Mouse (Mus musculus) left cerebral cortex, adult 18-20 months (tissue): ENCODE measurements around the gene Trp53i11. TPM values are rescaled to one million over a fixed set of nuclear protein-coding genes. Genes with fewer than 3 reads are reported as not detected.
A peak's percentile ranks its signal among the peaks of the same experiment; 100 is the strongest.

Experiments used
- DNase-seq, 2 experiments: peaks; one replicate each; pipeline ENCODE4 v3.0.0; 2021 to 2022; ENCODE audit warnings: low spot score in 2 of 2, mixed read lengths in 1 of 2
- total RNA-seq, 2 experiments: library from RNA; stranded (reverse); gene quantifications; 2 replicates each; pipeline ENCODE4 v1.2.3; 2021

The Trp53i11 gene
- total RNA-seq, 2 experiments from 2014 or later = 112 to 128 TPM

DNA sequence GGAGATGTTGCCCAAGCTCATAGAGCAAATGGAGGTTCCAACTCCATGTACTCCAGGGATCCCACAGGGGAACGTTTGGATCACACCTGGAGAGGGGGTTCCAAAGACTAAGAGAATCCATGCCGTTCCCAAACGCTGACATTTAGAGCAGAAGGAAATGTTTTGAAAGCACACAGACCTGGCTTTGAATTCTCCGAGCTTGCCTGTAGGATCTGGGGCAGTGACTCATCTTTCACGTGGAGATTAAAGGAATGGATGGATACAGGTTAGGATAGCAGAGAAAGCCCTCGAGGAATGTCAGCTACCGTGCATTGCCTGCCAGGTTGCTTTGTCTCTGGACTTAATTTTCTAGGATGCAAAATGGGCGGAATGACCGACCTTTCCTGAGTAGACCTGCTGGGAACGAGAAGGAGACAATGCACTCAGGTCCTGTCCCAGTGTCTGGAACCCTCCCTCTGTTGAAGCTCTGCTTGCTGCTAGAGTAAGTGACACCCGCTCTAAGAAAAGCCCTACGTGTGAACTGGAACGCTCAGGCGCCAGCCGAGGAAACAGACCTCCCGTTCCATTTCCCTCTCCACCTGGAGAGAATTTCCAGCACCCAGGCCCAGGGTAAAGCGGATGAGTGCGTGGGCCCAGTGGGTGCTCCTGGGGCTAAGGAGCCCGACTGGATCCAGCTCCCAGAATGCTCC lies 17.0 kb upstream of the Trp53i11 start:
- peak in 1 of 2 experiments; percentile 40 for DNase-seq

GRCm38 (mm10) chr2:93170845-93171200 lies 16.5 kb upstream of the Trp53i11 start:
- DNase-seq = no peak

- no peak for DNase-seq
These were observed 15.4 kb upstream of the Trp53i11 start for GRCm38 (mm10) chr2:93171929-93172328.

DNA sequence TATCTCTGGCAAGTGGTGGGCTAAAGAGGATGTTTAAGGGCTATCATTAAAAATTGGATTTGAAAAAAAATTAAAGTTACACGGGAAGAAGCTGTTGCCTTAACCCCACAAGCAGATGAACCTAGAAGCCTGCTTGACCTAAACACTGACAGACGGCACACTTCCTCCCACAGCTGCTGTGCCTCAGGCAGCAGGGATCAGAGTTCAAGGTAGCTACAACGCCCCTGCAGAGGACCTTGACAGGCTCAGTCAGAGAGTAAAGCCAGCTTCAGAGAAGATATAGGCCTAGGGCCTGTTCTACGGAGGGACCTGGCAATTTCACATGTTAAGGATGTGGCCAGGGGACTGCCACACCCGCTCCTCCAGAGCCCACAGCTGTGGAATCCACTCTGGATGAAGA lies 14.9 kb upstream of the Trp53i11 start:
- no peak for DNase-seq

DNA sequence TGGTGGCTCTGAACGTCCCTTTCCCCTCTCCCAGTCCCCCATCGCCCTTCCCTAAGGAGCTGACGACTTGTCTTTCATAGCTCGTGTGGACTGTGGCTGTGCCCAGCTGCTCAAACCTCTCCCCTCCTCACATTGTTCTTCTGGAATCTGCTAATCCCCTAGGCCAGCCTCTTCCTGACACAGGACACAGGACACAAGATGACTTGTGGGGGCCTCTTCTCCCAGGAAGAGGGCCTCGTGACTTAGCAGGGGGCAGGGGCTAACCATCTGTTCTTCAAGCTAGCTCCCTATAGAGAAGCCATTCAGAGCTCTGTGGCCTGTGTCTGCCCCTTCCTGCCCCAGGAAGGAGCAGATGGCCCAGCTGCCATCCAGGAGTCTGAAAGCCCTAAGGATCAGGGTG lies 13.2 kb upstream of the Trp53i11 start:
- DNase-seq = no peak

DNA sequence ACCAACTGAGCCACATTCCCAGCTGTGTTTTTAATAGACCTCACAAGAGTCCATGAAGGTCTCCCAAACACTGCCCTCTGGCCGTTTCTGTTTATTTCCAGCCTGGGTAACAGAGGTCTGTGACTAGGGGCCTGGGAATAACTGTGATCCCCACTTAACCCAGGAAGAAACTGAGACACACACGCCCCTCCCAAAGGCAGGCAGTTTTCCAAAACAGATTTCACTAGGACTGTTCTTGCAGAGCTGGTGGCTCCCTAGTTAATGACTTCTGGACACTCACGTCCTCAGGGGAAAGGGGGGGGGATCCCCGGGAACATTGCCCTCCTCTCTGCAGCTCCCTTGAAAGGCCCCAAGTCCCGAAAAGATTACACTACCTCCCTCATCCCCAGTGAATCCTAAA lies 12.1 kb upstream of the Trp53i11 start:
- no peak for DNase-seq

GRCm38 (mm10) chr2:93175721-93176120 lies 11.6 kb upstream of the Trp53i11 start:
- DNase-seq = no peak

DNA sequence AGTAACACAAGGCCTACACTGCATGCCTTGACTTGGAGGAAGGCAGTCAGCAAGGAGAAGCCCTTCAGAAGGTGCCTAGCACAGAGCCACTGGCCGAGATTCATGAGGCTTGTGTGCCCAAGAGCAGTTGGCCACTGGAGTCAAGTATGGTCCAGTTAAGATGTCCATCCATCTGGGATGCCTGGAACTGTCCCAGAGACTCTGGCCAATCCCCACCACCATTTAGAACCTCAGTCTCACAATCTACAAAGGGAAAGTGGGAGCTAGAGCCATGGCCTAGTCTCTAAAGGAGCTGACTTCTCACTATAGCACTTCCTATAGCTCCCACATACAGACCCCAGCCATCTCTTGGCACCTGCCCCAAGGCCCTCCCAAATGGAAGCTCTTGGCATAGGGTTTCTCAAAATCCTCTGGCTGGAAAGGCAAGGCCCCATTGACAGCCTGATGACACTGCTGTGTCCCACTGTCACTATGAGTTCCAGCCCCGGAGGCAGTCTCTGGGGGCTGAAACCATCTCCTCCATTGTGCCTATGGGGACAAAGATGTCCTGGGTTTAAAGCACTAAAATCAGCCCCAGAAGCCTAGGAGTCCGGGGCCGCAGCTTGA lies 11.1 kb upstream of the Trp53i11 start:
- no peak for DNase-seq

- no peak for DNase-seq
These were observed 10.3 kb upstream of the Trp53i11 start for GRCm38 (mm10) chr2:93176871-93177667.

- DNase-seq = no peak
These were observed 9.6 kb upstream of the Trp53i11 start for GRCm38 (mm10) chr2:93177668-93178312.

DNA sequence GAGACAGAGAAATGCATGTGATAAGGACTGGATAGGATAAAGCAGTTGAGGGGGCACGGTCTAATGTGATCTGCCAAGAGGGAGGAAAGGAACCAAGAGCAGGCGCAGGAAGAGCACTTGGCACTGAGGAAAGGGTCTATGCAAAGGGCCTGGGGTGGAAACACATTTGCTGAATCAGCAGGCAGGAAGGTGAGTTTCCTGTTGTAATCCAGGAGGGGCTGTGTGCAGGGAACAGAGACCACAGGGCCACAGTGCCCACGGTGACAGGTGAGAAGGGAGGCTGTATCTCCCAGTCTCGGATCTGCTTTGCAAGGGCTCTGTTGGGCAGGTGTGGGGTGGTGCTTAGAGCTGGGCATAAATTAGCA lies 9.1 kb upstream of the Trp53i11 start:
- no peak for DNase-seq

GRCm38 (mm10) chr2:93179603-93180002 lies 7.7 kb upstream of the Trp53i11 start:
- DNase-seq = no peak

GRCm38 (mm10) chr2:93180077-93180844 lies 7.1 kb upstream of the Trp53i11 start:
- DNase-seq = peak; percentile 60 to 78

- DNase-seq = peak; percentile 54 to 59
These were observed 4.5 kb upstream of the Trp53i11 start for GRCm38 (mm10) chr2:93182859-93183258.

GRCm38 (mm10) chr2:93188020-93188760 lies 842 bp downstream of the Trp53i11 start:
- DNase-seq = no peak

DNA sequence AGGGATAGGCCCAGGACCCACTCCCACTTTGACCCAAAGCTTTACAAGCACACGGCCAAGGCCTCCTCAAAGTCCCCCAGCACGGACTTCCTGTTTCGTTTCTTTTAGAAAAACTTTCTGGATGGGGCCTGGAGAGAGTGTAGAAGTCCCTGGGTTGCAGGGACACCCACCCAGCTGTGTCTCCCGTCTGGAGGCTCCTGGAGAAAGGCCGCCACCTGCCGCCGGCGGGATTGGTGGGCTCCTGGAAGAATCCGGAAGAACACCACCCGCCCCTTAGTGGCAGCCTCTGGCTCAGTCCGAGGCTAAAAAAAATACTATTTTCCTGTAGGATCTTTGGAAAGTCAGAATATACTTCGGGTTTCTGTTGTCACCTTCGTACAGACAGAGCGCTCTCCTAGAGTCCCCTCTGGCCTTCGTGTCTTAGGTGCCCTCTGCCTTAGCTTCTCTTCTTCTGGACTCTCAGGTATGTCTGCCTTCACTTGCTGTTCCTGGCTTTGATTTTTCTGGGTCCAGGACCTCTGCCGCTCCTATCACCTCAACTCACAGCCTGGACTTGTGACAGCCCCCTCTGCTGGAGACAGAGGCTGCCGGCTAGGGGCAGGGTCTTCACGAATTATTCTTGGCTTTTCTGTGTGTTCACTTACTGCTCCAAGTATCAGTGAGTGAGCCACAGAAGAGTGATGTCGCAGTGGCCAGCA lies 1.6 kb downstream of the Trp53i11 start:
- DNase-seq = peak in 1 of 2 experiments; percentile 60

- DNase-seq = no peak
These were observed 3.6 kb downstream of the Trp53i11 start for GRCm38 (mm10) chr2:93190771-93191487.

- no peak for DNase-seq
These were observed 4.3 kb downstream of the Trp53i11 start for GRCm38 (mm10) chr2:93191488-93192181.
